Mouse (Mus musculus): ENCODE results near the gene Abcc1. TPM values are rescaled to one million over a fixed set of nuclear protein-coding genes. Genes with fewer than 3 reads are reported as not detected.

The Abcc1 gene
- polyA plus RNA-seq (2011; ENCODE audit: insufficient read length, low read depth, missing spikeins), result 78.6 and 141 TPM in 2 replicates

- peak within 1 kb of the TSS; percentile 72 for H3K4me3 ChIP-seq (ENCODE audit: insufficient read depth, low read length)
- TF ChIP-seq CTCF (IDR thresholded peaks at IDR 0.05; ENCODE audit: borderline replicate concordance, insufficient read depth, low read length) (no peak), POLR2A (IDR thresholded peaks at IDR 0.05; ENCODE audit: low read depth, low read length) (peak; percentile 79)
- H3K4me1 ChIP-seq (ENCODE audit: control insufficient read depth, insufficient read depth, low read length), result peaks cover 25% of the 10 kb centered on the region
- peak within 1 kb of the TSS; percentile 97 for H3K27ac ChIP-seq (ENCODE audit: insufficient read depth, low read length)
Measured at GRCm38 (mm10) chr16:14361362-14362098, at the start of gene Abcc1. Gene Abcc1 (plus strand): TSS chr16:14361558.

- H3K4me3 ChIP-seq (ENCODE audit: insufficient read depth, low read length), result no peak overlapping the region
- H3K4me1 ChIP-seq (ENCODE audit: control insufficient read depth, insufficient read depth, low read length), result 0 out of 2 replicates have a peak, but pooled peaks cover 2% of the 10 kb centered on the region
- TF ChIP-seq CTCF (IDR thresholded peaks at IDR 0.05; ENCODE audit: borderline replicate concordance, insufficient read depth, low read length) (no peak), POLR2A (IDR thresholded peaks at IDR 0.05; ENCODE audit: low read depth, low read length) (no peak)
- no peak overlapping the region for H3K27ac ChIP-seq (ENCODE audit: insufficient read depth, low read length)
Measured at GRCm38 (mm10) chr16:14312914-14313313, 48.4 kb upstream of the Abcc1 start.

- peak within 1 kb of the TSS; percentile 81 for H3K4me3 ChIP-seq (ENCODE audit: insufficient read depth, low read length)
- TF ChIP-seq CTCF (IDR thresholded peaks at IDR 0.05; ENCODE audit: borderline replicate concordance, insufficient read depth, low read length), result no peak
- TF ChIP-seq POLR2A (IDR thresholded peaks at IDR 0.05; ENCODE audit: low read depth, low read length), result peak; percentile 88
- 0 out of 2 replicates have a peak, but pooled peaks cover 2% of the 10 kb centered on the region for H3K4me1 ChIP-seq (ENCODE audit: control insufficient read depth, insufficient read depth, low read length)
- peak within 1 kb of the TSS; percentile 59 for H3K27ac ChIP-seq (ENCODE audit: insufficient read depth, low read length)
Measured at GRCm38 (mm10) chr16:14316884-14317876, 44.2 kb upstream of the Abcc1 start, which contains the start of gene Fopnl. Gene Fopnl (minus strand): TSS chr16:14317405.

GRCm38 (mm10) chr16:14319681-14320080 is 41.7 kb upstream of the Abcc1 start:
- TF ChIP-seq POLR2A (IDR thresholded peaks at IDR 0.05; ENCODE audit: low read depth, low read length) (no peak), CTCF (IDR thresholded peaks at IDR 0.05; ENCODE audit: borderline replicate concordance, insufficient read depth, low read length) (no peak)
- H3K4me3 ChIP-seq (ENCODE audit: insufficient read depth, low read length), result no peak overlapping the region
- H3K4me1 ChIP-seq (ENCODE audit: control insufficient read depth, insufficient read depth, low read length), result 0 out of 2 replicates have a peak, but pooled peaks cover 2% of the 10 kb centered on the region
- H3K27ac ChIP-seq (ENCODE audit: insufficient read depth, low read length), result no peak overlapping the region

- no peak for TF ChIP-seq POLR2A (IDR thresholded peaks at IDR 0.05; ENCODE audit: low read depth, low read length)
- TF ChIP-seq CTCF (IDR thresholded peaks at IDR 0.05; ENCODE audit: borderline replicate concordance, insufficient read depth, low read length), result no peak
Measured at GRCm38 (mm10) chr16:14320494-14320893, 40.9 kb upstream of the Abcc1 start.

GRCm38 (mm10) chr16:14328156-14328555 is 33.2 kb upstream of the Abcc1 start:
- H3K4me3 ChIP-seq (ENCODE audit: insufficient read depth, low read length), result no peak overlapping the region
- H3K4me1 ChIP-seq (ENCODE audit: control insufficient read depth, insufficient read depth, low read length), result no peaks in the 10 kb centered on the region
- no peak for TF ChIP-seq CTCF (IDR thresholded peaks at IDR 0.05; ENCODE audit: borderline replicate concordance, insufficient read depth, low read length)
- no peak for TF ChIP-seq POLR2A (IDR thresholded peaks at IDR 0.05; ENCODE audit: low read depth, low read length)
- no peak overlapping the region for H3K27ac ChIP-seq (ENCODE audit: insufficient read depth, low read length)

More at GRCm38 (mm10) chr16:14320494-14320893, 40.9 kb upstream of the Abcc1 start:
- 0 out of 2 replicates have a peak, but pooled peaks cover 2% of the 10 kb centered on the region for H3K4me1 ChIP-seq (ENCODE audit: control insufficient read depth, insufficient read depth, low read length)
- H3K27ac ChIP-seq (ENCODE audit: insufficient read depth, low read length), result no peak overlapping the region
- H3K4me3 ChIP-seq (ENCODE audit: insufficient read depth, low read length), result no peak overlapping the region

- H3K27ac ChIP-seq (ENCODE audit: insufficient read depth, low read length), result no peak overlapping the region
- H3K4me3 ChIP-seq (ENCODE audit: insufficient read depth, low read length), result no peak overlapping the region
- no peaks in the 10 kb centered on the region for H3K4me1 ChIP-seq (ENCODE audit: control insufficient read depth, insufficient read depth, low read length)
- TF ChIP-seq CTCF (IDR thresholded peaks at IDR 0.05; ENCODE audit: borderline replicate concordance, insufficient read depth, low read length) (no peak), POLR2A (IDR thresholded peaks at IDR 0.05; ENCODE audit: low read depth, low read length) (no peak)
Measured at GRCm38 (mm10) chr16:14344967-14345366, 16.4 kb upstream of the Abcc1 start.

GRCm38 (mm10) chr16:14351571-14351970 is 9.8 kb upstream of the Abcc1 start:
- no peak overlapping the region for H3K4me3 ChIP-seq (ENCODE audit: insufficient read depth, low read length)
- peaks cover 19% of the 10 kb centered on the region for H3K4me1 ChIP-seq (ENCODE audit: control insufficient read depth, insufficient read depth, low read length)
- peak overlapping the region; percentile 96 for H3K27ac ChIP-seq (ENCODE audit: insufficient read depth, low read length)
- TF ChIP-seq POLR2A (IDR thresholded peaks at IDR 0.05; ENCODE audit: low read depth, low read length), result no peak
- no peak for TF ChIP-seq CTCF (IDR thresholded peaks at IDR 0.05; ENCODE audit: borderline replicate concordance, insufficient read depth, low read length)

- peak overlapping the region; percentile 96; the same call in 1 of the 2 replicates for H3K27ac ChIP-seq (ENCODE audit: insufficient read depth, low read length)
- peaks cover 19% of the 10 kb centered on the region for H3K4me1 ChIP-seq (ENCODE audit: control insufficient read depth, insufficient read depth, low read length)
- H3K4me3 ChIP-seq (ENCODE audit: insufficient read depth, low read length), result no peak overlapping the region
- TF ChIP-seq POLR2A (IDR thresholded peaks at IDR 0.05; ENCODE audit: low read depth, low read length) (no peak), CTCF (IDR thresholded peaks at IDR 0.05; ENCODE audit: borderline replicate concordance, insufficient read depth, low read length) (no peak)
Measured at GRCm38 (mm10) chr16:14352234-14352633, 9.1 kb upstream of the Abcc1 start.
